Mouse (Mus musculus) hindbrain, embryonic 12.5 days (tissue): ENCODE data around the gene Gm20388. TPM values are rescaled to one million over a fixed set of nuclear protein-coding genes. Genes with fewer than 3 reads are reported as not detected.
A peak's percentile ranks its signal among the peaks of the same experiment; 100 is the strongest.

Experiments
- ATAC-seq: fragments of 200-750 bp; cut with Nextera tagmentation; 2 replicates; pipeline ENCODE4 v1.8.0; 2017; ENCODE audit warnings: moderate TSS enrichment; ENCODE audit not compliant: low FRiP score
- H3K27ac ChIP-seq: fragments of 300-500 bp; sonication (generic); 2 replicates; pipeline ENCODE4 v1.5.1; 2016; ENCODE audit warnings: mild to moderate bottlenecking
- H3K27me3 ChIP-seq: fragments of 300-500 bp; sonication (generic); 2 replicates; pipeline ENCODE4 v1.6.1; 2016; ENCODE audit warnings: mild to moderate bottlenecking
- H3K36me3 ChIP-seq: fragments of 300-500 bp; sonication (generic); 2 replicates; pipeline ENCODE4 v1.6.1; 2016; ENCODE audit warnings: mild to moderate bottlenecking
- H3K4me1 ChIP-seq: fragments of 300-500 bp; sonication (generic); 2 replicates; pipeline ENCODE4 v1.6.1; 2016
- H3K4me2 ChIP-seq: fragments of 300-500 bp; sonication (generic); replicated peaks from 2 replicates; pipeline ENCODE4 v1.6.1; 2016; ENCODE audit warnings: mild to moderate bottlenecking
- H3K4me3 ChIP-seq: fragments of 300-500 bp; sonication (generic); 2 replicates; pipeline ENCODE4 v1.5.1; 2016; ENCODE audit warnings: mild to moderate bottlenecking
- H3K9ac ChIP-seq: fragments of 300-500 bp; sonication (generic); 2 replicates; pipeline ENCODE4 v1.6.1; 2016; ENCODE audit warnings: mild to moderate bottlenecking, moderate library complexity
- H3K9me3 ChIP-seq: fragments of 300-500 bp; sonication (generic); replicated peaks from 2 replicates; pipeline ENCODE4 v1.6.1; 2016; ENCODE audit warnings: mild to moderate bottlenecking
- WGBS: fragments of 180-500 bp; shearing (Covaris S2); methylation state at CpG from one replicate; pipeline ENCODE4 v1.1.7; 2016; 5-methylcytosine and 5-hydroxymethylcytosine counted together
- polyA plus RNA-seq: library from polyadenylated mRNA; unstranded; fragments of >200 nt; fragmentation: Nextera tagmentation; extraction: Ambion mirVana; gene quantifications from 2 replicates; pipeline ENCODE4 v1.2.1, GENCODE M21; 2016

Gm20388 gene
- polyA plus RNA-seq, 1 experiment from 2014 or later = not detected

DNA sequence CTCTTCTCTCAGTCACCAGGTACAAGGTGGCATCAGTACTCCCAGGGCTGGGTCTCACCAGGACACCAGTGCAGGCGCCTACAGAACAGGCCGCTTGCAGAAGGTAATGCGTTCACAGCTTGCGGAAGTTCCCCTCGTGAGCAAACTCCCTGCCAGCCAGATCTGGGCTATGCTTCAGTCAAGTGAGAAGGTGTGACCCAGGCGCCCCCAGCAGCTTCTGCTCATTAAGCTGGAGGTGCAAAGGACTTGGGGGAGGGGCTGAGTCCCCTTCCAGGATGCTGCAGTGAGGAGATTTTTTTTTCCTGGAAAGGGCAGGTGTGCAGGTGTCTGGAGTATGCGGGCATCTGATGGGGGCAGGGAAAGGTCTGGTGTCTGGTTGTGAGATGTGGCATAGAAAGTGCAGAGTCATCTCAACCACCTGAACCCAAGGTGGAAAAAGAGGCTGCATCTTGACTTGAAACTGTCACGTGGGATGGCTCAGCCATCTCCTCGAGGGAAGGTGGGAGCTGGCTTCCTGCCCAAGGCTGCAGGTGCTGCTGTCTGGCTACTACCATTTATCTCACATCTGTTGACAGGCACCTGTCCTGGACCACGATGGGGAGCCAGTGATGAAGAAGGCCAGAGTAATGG, 2861.9 kb downstream of the Gm20388 start:
- Histone ChIP-seq H3K4me3 (no peak overlapping the region), H3K27ac (no peak overlapping the region)
- 38% methylated on average over 10 of the region's 10 CpGs for WGBS

GRCm38 (mm10) chr8:122775285-122776155, 2864.9 kb downstream of the Gm20388 start, which contains the start of gene Acsf3:
Acsf3 (plus strand) TSS chr8:122775486.
- Histone ChIP-seq H3K4me1 (peaks cover 12% of the 10 kb centered on the region), H3K9ac (peak within 1 kb of the TSS; percentile 88), H3K27ac (no peak within 1 kb of the TSS), H3K4me3 (peak within 1 kb of the TSS; percentile 63), H3K27me3 (peaks cover 16% of the 10 kb centered on the region), H3K4me2 (peak within 1 kb of the TSS; percentile 76), H3K9me3 (no peaks in the 10 kb centered on the region), H3K36me3 (peaks cover 7% of the 10 kb centered on the region)
- peak; percentile 79 for ATAC-seq
- 2% methylated on average over 50 of the region's 50 CpGs for whole genome bisulfite sequencing

More for the DNA sequence above, 2861.9 kb downstream of the Gm20388 start:
- no peaks in the 10 kb centered on the region for H3K36me3 ChIP-seq
- H3K4me1 ChIP-seq = peaks cover 12% of the 10 kb centered on the region
- peaks cover 22% of the 10 kb centered on the region for H3K27me3 ChIP-seq
- H3K9ac ChIP-seq = no peak overlapping the region
- ATAC-seq = no peak
- no peaks in the 10 kb centered on the region for H3K9me3 ChIP-seq
- H3K4me2 ChIP-seq = no peak overlapping the region

DNA sequence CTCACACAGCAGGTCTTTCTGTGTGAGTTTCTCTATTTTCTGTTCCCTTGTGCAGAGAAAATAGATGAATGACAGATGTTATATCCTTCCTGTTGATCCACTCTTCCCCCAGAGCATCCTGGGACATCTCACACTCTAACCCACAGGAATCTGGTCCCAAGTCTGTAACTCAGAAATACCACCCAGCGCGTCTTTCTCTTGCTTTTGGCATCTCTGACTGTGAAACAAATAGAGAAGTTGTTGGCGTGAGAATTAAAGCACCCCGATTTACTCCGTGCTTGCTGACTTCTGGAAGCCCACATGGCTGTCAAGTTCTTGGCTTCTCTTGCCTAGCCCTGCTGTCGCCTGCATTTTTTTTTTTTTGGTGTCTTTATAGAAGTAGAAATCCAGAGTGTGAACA, 2867.1 kb downstream of the Gm20388 start:
- Histone ChIP-seq H3K4me1 (peaks cover 12% of the 10 kb centered on the region), H3K4me3 (no peak overlapping the region), H3K4me2 (no peak overlapping the region), H3K36me3 (peaks cover 28% of the 10 kb centered on the region), H3K27ac (no peak overlapping the region), H3K27me3 (peaks cover 12% of the 10 kb centered on the region; the same call in 1 of the 2 replicates), H3K9me3 (no peaks in the 10 kb centered on the region), H3K9ac (no peak overlapping the region)
- 89% methylated on average over 6 of the region's 6 CpGs for WGBS
- no peak for ATAC-seq

GRCm38 (mm10) chr8:122778703-122779239, 2868.1 kb downstream of the Gm20388 start:
- Histone ChIP-seq H3K4me2 (no peak overlapping the region), H3K4me3 (no peak overlapping the region), H3K27me3 (peaks cover 9% of the 10 kb centered on the region; the same call in 1 of the 2 replicates), H3K4me1 (peaks cover 12% of the 10 kb centered on the region), H3K27ac (no peak overlapping the region), H3K9me3 (no peaks in the 10 kb centered on the region), H3K9ac (no peak overlapping the region), H3K36me3 (peaks cover 36% of the 10 kb centered on the region)
- ATAC-seq = no peak
- WGBS = 90% methylated on average over 3 of the region's 3 CpGs

DNA sequence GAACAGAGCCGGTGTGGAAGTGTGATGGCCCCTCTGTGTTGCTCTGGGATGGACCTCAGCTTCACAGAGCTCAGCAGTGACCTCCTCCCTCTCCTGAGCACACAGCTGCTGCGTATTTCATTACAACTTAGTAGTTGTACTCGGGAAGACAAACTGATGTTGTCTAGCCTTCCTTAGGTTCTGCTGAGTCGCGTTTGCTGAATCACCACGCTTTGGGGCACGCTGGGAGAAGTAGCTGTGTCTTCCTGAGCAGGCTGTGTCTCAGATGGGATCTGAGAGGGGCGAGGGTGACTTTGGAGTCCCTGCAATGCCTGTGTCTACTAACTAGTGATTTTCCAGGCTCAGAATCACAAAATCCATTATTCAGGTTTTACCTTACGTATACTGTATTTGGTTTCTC, 2868.6 kb downstream of the Gm20388 start:
- peaks cover 12% of the 10 kb centered on the region for H3K4me1 ChIP-seq
- no peak overlapping the region for H3K9ac ChIP-seq
- peaks cover 41% of the 10 kb centered on the region for H3K36me3 ChIP-seq
- no peak for ATAC-seq
- WGBS = 79% methylated on average over 9 of the region's 9 CpGs
- no peak overlapping the region for H3K4me3 ChIP-seq
- no peaks in the 10 kb centered on the region for H3K9me3 ChIP-seq
- no peak overlapping the region for H3K27ac ChIP-seq
- no peak overlapping the region for H3K4me2 ChIP-seq
- peaks cover 8% of the 10 kb centered on the region; the same call in 1 of the 2 replicates for H3K27me3 ChIP-seq

DNA sequence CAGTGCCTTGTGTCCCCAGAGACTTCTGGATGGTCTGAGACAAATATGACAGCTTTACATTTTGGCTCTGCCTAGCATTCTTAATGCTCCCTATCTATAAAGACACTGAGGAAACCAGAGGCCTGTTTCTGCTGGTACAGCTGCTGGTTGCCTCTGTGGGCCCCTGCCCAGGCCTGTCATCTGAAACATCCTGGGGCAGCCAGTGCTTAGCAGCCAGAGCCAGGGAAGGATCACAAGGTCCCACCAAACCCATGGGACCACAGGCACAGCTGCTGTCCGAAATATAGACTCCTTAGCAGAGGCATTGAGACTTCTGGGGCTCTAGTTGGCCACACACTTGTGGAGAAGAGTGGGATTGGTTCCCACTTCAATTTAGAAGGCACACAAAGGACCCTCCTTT, 2874.1 kb downstream of the Gm20388 start:
- H3K4me3 ChIP-seq = no peak overlapping the region
- no peaks in the 10 kb centered on the region for H3K9me3 ChIP-seq
- no peaks in the 10 kb centered on the region for H3K4me1 ChIP-seq
- WGBS = 85% methylated on average over 1 of the region's 1 CpGs
- H3K27me3 ChIP-seq = no peaks in the 10 kb centered on the region
- no peak for ATAC-seq
- no peak overlapping the region for H3K27ac ChIP-seq
- no peak overlapping the region for H3K4me2 ChIP-seq
- no peak overlapping the region for H3K9ac ChIP-seq
- peaks cover 80% of the 10 kb centered on the region for H3K36me3 ChIP-seq

DNA sequence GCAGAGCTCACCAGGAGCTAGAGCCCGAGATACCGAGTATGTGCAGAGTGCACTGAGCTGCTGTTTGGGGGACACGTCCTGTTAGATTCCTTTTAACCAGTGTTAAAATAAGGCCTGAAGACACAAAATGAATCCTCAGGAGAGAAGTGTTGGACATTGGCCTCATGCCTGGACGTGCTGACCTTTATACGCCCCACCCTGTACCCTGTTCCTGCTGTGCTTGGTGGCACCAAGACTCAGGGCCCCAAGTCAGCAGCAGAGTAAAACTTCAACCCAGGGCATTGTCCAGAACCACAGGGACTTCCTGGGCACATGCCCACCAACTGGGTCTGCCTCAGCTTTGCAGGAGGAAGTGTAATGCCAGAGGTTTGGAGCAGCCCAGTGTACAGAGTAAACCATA, 2879.2 kb downstream of the Gm20388 start:
- 94% methylated on average over 5 of the region's 5 CpGs for WGBS
- no peak overlapping the region for H3K4me3 ChIP-seq
- no peak overlapping the region for H3K4me2 ChIP-seq
- no peak for ATAC-seq
- H3K4me1 ChIP-seq = peaks cover 16% of the 10 kb centered on the region
- no peaks in the 10 kb centered on the region for H3K9me3 ChIP-seq
- H3K27ac ChIP-seq = no peak overlapping the region
- no peaks in the 10 kb centered on the region for H3K27me3 ChIP-seq
- peaks cover 46% of the 10 kb centered on the region for H3K36me3 ChIP-seq
- no peak overlapping the region for H3K9ac ChIP-seq

GRCm38 (mm10) chr8:122793375-122794174, 2882.9 kb downstream of the Gm20388 start:
- peak; percentile 79 for ATAC-seq
- H3K9me3 ChIP-seq = no peaks in the 10 kb centered on the region
- peak overlapping the region; percentile 5; the same call in 1 of the 2 replicates for H3K9ac ChIP-seq
- peak overlapping the region; percentile 85 for H3K27ac ChIP-seq
- H3K4me3 ChIP-seq = no peak overlapping the region
- no peaks in the 10 kb centered on the region for H3K27me3 ChIP-seq
- H3K36me3 ChIP-seq = peaks cover 20% of the 10 kb centered on the region; the same call in 1 of the 2 replicates
- peaks cover 16% of the 10 kb centered on the region for H3K4me1 ChIP-seq
- no peak overlapping the region for H3K4me2 ChIP-seq
- 69% methylated on average over 18 of the region's 18 CpGs for WGBS

GRCm38 (mm10) chr8:122794175-122794454, 2883.5 kb downstream of the Gm20388 start:
- Histone ChIP-seq H3K4me3 (no peak overlapping the region), H3K27ac (peak overlapping the region; percentile 85), H3K9ac (peak overlapping the region; percentile 38; the same call in 1 of the 2 replicates), H3K27me3 (no peaks in the 10 kb centered on the region), H3K4me1 (peaks cover 16% of the 10 kb centered on the region), H3K9me3 (no peaks in the 10 kb centered on the region), H3K36me3 (peaks cover 16% of the 10 kb centered on the region; the same call in 1 of the 2 replicates), H3K4me2 (no peak overlapping the region)
- ATAC-seq = 0 out of 2 replicates have a peak, but pooled peaks have one; percentile 17
- 63% methylated on average over 5 of the region's 5 CpGs for WGBS

- peak overlapping the region; percentile 22 for H3K4me2 ChIP-seq
- peaks cover 56% of the 10 kb centered on the region for H3K4me1 ChIP-seq
- no peaks in the 10 kb centered on the region for H3K9me3 ChIP-seq
- 12% methylated on average over 15 of the region's 15 CpGs for WGBS
- no peak overlapping the region for H3K9ac ChIP-seq
- no peaks in the 10 kb centered on the region for H3K27me3 ChIP-seq
- peak; percentile 85 for ATAC-seq
- H3K36me3 ChIP-seq = no peaks in the 10 kb centered on the region
- peak overlapping the region; percentile 90 for H3K27ac ChIP-seq
- H3K4me3 ChIP-seq = no peak overlapping the region
Measured at GRCm38 (mm10) chr8:122803906-122804761, 2893.5 kb downstream of the Gm20388 start.

DNA sequence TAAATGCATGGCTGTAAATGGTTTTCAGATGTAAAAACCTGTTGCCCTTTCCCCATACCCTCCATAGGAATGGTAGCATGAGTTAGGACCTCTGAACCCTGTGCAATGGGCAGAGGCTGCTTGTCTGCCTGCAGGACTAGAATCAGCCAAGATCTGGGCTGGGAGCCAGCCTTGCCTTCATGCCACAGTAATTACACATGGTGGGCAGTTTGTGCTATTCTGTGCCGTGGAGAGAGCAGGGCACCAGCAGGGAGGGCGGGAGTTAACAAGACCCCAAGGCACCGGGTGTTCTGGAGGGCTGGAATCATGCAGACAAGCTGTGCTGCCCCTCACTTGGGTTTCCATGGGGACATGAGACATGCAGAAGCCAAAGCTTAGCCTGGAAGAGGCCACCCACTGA, 2894.7 kb downstream of the Gm20388 start:
- Histone ChIP-seq H3K4me3 (no peak overlapping the region), H3K27me3 (no peaks in the 10 kb centered on the region), H3K4me2 (no peak overlapping the region), H3K9me3 (no peaks in the 10 kb centered on the region), H3K36me3 (no peaks in the 10 kb centered on the region), H3K4me1 (peaks cover 58% of the 10 kb centered on the region), H3K27ac (peak overlapping the region; percentile 90), H3K9ac (no peak overlapping the region)
- peak; percentile 41 for ATAC-seq
- 31% methylated on average over 3 of the region's 3 CpGs for WGBS
